Mouse (Mus musculus): ENCODE measurements around the gene Gdpd1. TPM values are rescaled to one million over a fixed set of nuclear protein-coding genes. Genes with fewer than 3 reads are reported as not detected.
"Not testable (repeated sequence)": the region's sequence is repeated elsewhere in the genome, so short reads cannot be mapped to it uniquely, and the experiment has no call there.

Gdpd1 gene
- total RNA-seq, 2 experiments from 2014 or later, result 41.9 to 44.7 TPM

DNA sequence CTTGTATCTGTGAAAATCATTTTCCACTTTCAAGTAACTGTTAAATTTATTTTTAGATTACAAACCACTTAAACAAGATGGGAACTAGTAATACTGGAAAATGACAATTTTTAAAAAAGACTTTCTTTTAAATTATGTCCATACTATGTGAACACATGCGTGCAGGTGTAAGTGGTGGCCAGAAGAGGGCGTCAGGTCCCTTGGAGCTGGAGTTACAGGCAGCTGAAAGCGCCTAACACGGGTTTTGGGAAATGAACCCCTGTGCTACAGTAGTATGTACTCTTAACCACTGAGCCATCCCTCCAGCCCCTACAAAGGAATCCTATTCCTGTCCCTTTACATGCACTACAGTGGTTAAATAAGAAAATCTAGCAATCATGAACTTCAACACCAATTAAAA is 37.7 kb downstream of the Gdpd1 start:
- DNase-seq (ENCODE audit: low spot score in 2 of 2), result no peak
- intact Hi-C loops (cut with DNase I), result no loop called here

DNA sequence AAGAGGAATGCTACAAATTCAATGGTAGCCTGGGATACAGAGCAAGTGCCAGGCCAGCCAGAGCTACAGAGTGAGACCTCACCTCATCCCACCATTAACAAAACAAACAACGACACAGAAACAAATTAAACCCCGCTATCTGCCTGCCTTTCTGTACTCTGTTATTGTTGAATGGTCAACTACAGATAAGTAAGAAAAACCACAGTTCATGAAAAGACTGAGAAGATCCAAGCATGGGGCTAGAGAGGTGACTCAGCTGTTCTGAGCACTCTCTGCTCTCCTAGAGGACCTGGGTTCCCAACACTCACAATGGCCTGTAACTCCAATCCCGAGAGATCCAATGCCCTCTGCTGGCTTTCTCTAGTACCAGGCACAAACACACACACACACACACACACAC is 45.6 kb downstream of the Gdpd1 start:
- DNase-seq (ENCODE audit: low spot score in 2 of 2), result no peak
- intact Hi-C loops (cut with DNase I), result no loop called here

DNA sequence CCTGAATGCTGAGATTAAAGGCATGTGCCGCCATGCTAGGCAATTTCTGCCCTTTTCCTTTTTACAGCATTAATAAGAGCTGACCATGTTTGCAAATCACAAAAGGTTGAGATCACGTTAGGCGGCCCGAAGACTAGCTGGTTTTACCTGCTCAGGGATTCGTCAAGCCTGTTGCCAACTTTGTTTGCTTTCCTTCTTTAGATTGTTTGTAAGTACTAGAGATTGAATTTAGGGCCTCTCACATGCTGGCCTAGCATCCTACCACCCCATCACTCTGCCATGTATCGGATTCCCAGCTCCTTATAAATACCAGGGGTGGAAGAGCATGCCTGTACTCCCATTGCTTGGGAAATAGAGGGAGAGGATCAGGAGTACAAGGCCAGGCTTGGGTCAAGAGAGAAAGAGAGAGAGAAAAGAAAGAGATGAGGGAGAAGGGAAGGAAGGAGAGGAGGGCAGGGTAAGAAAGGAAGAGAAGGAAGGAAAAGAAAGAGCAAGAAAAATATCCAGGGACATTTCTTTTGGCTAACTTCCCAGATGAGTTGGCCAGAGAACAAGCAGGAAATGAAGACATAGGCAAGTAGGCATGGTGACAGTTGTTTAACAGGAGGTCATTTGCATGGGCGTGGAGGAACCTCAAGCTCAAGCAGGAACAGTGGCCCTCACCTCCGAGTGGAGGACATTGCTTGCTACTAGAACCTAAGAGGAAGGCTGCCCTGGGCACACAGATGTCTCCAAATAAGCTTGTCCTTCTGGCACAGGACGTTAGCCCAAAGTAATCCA is 47.6 kb downstream of the Gdpd1 start:
- DNase-seq (ENCODE audit: low spot score in 2 of 2), result no peak
- intact Hi-C loops (cut with DNase I), result no loop called here

DNA sequence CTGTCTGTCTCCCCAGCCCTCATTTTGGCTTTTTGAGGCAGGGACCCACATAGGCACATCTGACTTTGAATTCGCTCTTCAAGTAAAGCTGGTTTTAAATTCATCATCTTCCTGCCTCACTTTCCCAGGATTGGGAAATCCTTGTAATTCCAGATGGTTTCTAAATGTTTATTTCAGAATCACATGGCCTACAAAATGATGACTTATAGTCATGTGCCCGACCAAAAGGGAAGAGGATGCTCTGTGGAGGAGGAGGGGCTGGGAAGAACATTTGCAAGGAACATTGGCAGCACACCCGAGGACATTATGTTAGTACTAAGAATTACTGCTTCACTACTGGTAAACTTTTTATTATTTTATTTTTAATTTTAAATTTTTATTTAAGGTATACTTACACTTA is 48.5 kb downstream of the Gdpd1 start:
- DNase-seq (ENCODE audit: low spot score in 2 of 2), result no peak
- intact Hi-C loops (cut with DNase I), result no loop called here

DNA sequence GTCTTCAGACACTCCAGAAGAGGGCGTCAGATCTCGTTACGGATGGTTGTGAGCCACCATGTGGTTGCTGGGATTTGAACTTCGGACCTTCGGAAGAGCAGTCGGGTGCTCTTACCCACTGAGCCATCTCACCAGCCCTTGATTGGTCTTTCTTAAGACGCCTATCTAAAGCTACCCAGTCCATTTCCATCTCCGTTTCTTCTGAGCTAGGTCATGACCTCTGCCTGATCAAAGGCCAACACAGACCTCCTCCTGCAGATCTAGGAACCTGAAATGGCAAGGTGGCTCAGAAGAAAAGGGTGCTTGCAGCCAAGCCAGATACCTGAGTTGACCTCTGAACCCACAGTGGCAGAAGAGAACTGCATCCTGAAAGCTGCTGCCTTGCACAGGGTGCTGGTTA is 50.6 kb downstream of the Gdpd1 start:
- intact Hi-C loops (cut with DNase I); DNase-seq (ENCODE audit: low spot score in 2 of 2): not testable (repeated sequence)

DNA sequence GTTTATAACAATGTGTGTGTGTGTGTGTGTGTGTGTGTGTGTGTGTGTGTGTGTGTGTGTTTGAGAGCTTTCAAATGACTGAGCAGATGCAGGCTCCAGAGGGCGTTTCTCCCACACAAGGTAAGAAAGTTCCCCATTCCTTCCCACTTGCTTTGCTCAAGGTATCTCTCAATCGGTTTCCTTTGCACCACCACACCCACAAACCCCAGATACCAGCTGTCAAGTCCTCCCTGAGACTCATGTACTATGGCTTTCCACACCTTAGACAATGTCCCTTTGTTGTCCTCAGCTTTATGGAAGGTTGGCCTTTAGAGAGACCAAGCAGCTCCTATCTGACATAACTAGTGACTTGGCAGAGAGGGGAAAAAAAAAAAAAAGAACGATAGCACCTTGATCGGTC is 51.1 kb downstream of the Gdpd1 start:
- intact Hi-C loops (cut with DNase I), result no loop called here
- no peak for DNase-seq (ENCODE audit: low spot score in 2 of 2)

DNA sequence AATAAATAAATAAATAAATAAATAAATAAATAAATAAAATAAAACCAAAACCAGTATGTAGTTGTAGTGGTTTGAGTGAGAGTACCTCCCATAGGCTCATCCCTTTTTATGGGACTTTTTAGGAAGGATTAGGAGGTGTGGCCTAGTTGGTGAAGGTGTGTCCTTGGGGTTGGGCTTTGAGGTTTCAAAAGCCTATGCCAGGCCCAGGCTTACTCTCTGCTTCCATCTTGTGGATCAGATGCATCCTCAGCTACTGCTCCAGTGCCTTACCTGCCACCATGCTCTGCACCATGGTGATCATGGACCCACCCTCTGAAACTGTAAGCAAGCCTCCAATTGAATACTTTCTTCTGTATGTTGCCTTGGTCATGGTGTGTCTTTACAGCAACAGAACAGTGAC is 52.3 kb downstream of the Gdpd1 start:
- no peak for DNase-seq (ENCODE audit: low spot score in 2 of 2)
- intact Hi-C loops (cut with DNase I), result no loop called here

DNA sequence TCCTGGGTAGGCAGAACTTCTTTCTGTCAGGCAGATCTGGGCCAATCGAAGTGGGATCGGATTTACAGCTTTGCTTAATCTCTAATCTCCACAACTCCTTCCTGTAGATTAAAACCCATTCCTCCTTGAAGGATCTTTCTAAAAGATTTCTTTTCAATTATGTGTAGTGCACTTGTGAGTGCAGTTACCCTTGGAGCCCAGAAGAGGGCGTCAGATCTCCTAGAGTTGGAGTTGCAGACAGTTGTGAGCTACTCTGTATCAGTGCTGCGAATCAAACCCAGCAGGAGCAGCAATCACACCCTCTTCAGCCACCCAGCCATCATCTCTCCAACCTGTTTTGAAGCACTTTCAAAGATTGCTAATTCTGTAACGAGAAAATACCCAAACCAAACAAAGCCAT is 53.4 kb downstream of the Gdpd1 start:
- no peak for DNase-seq (ENCODE audit: low spot score in 2 of 2)
- intact Hi-C loops (cut with DNase I), result no loop called here

DNA sequence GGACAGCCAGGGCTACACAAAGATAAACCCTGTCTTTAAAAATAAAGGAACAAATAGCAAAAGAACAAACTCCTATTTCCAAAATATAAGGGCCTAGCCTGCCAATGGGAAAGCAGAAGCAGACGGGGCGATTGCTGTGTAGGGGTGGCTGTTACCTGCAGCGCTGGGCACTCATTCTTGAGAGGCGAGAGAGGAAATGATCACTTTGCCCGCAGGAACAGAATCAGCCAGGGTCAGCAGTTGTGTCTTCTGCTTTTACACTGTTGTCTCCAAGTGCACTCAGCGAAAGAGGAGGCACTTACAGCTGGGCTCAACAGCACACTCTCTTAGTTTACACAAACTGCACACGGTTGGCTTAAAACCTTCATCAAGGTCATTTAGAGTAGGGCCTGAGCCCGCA is 54.4 kb downstream of the Gdpd1 start:
- intact Hi-C loops (cut with DNase I), result loop anchor here (10.0 kb wide), 1 partner anchor 445 kb away; no protein-coding TSS in a partner anchor
- no peak for DNase-seq (ENCODE audit: low spot score in 2 of 2)

DNA sequence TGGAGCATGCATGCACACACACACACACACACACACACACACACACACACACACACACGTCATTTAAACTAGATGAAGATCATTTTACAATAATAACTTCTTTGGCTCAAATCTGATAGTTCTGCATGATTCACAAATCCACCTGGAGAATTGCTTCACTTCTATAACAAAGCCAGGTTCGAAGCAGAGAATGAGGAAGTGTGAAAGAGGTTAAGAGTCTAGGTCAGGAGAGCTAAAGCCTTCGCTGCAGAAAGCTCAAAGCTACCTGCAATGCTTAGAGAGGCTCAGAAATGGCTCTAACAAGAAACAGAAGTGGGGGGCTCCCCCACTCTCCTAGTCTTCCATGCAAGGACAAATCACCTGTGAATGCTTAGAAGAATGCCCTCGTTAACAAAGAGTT is 55.8 kb downstream of the Gdpd1 start:
- no peak for DNase-seq (ENCODE audit: low spot score in 2 of 2)
- intact Hi-C loops (cut with DNase I), result loop anchor here (10.0 kb wide), 1 partner anchor 443 kb away; no protein-coding TSS in a partner anchor

DNA sequence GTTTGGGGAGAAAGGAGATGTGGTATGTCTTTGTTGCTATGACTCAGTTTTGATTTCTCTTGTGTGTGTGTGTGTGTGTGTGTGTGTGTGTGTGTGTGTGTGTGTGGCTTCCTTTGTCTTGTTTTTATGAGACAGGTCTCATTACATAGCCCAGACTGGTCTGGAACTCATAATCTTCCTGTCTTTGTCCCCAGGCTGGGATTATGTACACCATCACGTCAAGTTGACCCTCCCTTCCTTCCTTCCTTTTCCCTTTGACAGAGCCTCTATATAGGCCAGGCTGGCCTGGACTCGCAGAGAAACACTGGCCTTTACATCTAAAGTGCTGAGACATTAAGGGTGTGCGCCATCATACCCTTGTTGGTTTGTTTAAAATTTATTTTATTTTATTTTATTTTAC is 58.2 kb downstream of the Gdpd1 start:
- intact Hi-C loops (cut with DNase I), result loop anchor here (10.0 kb wide), 1 partner anchor 441 kb away; no protein-coding TSS in a partner anchor
- DNase-seq (ENCODE audit: low spot score in 2 of 2), result no peak

DNA sequence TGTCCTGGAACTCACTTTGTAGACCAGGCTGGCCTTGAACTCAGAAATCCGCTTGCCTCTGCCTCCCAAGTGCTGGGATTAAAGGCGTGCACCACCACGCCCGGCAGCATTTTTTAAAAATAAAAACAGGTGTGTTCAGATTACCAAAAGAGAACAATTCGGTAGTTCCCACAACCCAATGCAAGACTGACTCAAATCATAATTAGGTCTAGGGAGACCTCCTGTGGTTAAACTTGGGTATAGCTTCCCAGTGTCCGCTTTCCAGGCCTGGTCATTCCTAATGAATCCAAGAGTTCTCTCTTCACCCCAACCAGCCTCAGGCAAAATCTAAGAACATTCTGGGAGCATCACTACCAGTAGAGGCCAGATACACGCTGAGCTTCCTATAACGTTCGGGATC is 63.4 kb downstream of the Gdpd1 start:
- intact Hi-C loops (cut with DNase I), result loop anchor here (10.0 kb wide), 1 partner anchor 436 kb away; no protein-coding TSS in a partner anchor
- no peak for DNase-seq (ENCODE audit: low spot score in 2 of 2)

DNA sequence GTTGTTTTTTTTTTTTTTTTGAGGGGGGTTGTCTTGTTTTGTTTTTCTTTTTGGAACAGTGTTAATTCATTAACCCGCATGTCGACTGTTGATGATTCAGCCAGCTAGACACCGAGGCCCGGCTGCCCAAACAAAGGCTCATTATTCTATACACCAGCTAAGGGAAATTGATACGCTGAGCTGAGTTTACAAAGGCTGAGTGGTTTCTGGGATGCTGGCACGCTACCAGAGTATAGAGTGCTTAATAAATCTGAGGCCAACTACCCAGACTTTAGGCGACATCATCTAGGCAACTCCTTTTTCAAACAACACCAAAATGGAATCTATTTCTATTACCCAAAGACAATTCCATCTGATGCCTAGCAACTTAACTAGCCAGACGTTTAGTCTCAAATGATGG is 66.5 kb downstream of the Gdpd1 start:
- no peak for DNase-seq (ENCODE audit: low spot score in 2 of 2)
- intact Hi-C loops (cut with DNase I), result no loop called here

DNA sequence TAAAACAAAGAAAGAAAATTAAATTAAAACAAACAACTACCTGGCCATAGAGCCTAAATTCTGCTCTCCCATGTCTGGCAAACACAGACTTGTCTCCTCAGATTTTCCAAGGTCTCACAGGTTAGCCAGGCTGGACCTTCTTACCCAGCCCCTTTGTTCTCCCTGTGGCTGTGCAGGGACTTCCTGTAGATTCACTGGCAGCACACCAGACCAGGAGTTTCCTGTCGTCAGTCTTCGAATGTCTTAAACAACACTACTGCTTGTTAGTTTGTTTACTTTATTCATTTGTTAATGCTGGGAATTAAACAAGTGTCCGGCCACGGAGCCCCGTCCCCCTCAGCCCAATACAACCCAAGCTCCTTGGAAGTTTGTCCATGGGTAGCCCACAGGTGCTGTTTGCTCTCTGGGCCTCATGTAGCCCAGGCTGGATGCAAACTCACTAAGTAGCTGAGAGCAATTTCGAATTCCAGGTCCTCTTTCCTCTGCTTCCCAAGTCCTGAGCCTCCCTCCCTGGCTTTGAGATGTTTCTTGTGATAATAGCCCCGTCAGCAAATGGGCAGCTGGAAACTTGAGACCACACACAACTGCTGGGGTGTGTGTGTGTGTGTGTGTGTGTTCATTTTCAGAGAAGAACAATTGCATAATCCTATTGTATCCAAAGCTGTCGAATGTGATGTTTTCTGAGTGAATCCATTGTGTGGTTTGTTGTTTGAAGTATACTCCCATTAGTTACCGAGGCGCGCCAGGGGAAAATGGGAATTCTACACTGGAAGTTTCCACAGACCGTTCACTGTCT is 68.7 kb downstream of the Gdpd1 start:
- no peak for DNase-seq (ENCODE audit: low spot score in 2 of 2)
- intact Hi-C loops (cut with DNase I), result no loop called here

DNA sequence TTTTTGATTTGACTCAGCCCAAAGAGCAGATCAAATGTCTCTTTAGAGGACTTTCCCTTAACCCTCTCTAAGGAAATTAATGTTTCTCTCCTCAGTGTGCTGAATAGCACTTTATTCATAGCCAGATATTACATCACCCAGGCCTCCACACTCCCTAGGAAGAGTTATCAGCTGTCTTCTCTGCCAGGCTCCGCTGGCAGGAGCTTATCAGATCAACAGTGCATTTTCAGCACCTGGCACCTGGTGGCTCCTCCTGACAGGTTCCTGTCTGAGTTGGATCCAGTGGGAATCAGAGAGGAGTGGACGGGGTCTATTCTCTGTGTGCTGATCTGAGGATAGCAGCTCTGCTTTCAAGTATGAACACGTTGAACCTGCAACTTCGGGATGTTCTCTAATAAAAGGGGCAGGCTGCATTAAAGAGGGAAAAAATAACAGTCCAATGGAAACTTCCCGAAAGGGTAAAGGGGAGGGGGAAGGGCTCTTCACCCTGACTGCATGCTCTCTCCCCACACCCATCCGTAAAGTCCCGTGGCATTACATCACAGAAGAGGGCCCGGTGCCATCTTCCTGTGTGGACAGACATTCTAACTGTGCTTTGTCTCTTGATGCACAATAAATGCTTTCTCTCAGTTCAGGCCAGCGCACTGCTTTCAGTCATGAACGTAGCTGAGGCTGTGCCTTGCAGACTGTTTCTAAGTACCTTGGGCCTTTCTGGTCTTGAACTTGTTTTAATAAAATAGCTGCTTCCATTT is 71.6 kb downstream of the Gdpd1 start:
- intact Hi-C loops (cut with DNase I), result no loop called here
- no peak for DNase-seq (ENCODE audit: low spot score in 2 of 2)

DNA sequence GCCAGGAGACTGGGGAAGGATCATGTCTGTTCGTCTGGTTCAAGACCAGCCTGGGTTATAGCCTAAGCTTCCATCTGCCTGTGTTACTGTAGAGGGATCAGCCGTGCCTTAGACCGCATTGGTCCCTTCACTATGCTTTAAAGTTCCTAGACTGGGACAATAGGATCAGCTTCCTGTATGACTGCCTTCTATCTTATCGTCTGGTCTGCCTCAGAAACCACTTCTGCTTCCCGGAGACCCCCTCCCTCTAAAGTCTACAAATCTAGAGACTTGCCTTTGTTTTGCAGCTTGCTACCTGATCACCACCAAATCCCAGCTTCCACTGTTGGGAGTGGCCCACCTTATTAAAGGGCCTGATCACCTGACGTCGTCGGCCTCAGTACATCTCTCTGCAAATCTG is 72.6 kb downstream of the Gdpd1 start:
- no peak for DNase-seq (ENCODE audit: low spot score in 2 of 2)
- intact Hi-C loops (cut with DNase I), result no loop called here

DNA sequence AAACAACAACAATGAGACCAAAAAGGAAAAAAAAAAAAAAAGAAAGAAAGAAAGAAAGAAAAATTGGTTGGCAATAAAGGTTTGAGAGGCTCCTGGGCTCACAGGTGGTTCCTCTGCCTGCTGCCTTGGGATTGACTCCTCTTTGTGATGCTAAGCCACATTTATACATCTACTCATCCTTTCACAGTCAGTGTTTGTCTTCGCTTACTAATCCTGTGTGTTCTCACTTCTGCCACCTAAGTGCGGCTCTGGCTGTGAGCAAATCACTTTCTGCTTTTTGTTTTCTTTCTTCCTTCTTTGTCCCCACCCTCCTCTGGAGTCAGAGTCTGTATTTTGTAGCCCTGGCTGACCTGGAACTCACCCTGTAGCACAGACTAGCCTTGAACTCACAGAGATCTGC is 77.6 kb downstream of the Gdpd1 start:
- no peak for DNase-seq (ENCODE audit: low spot score in 2 of 2)
- intact Hi-C loops (cut with DNase I), result loop anchor here (10.0 kb wide), 1 partner anchor 101 kb away; no protein-coding TSS in a partner anchor

DNA sequence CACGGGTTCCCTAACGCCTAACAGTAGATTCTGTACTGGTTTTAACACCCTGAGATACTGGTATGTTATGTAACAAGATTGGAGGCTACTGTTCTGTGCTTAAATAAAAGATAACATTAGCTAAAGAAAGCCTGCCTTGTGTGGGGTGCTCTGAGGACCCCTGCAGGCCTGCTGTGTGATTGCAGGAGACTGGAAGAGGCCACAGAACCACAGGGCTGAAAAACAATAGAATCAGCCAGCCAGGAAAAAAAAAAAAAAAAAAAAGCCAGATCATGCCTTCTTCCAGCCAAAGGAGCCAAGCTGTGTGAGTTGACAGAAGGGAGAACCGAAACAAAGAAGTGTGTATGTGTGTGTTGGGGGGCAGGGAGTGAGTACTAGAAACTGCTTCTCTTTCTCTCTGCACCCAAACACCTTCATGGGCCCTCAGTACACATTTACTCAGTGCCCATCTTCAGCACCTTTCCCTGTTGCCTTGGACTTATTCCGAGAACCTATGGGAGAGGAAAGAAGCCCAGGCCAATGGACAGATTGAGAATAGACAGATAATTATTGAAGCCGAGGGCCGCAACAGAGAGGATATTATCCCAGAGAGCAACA is 78.1 kb downstream of the Gdpd1 start:
- DNase-seq (ENCODE audit: low spot score in 2 of 2), result peak; percentile 66 to 68
- intact Hi-C loops (cut with DNase I), result loop anchor here (10.0 kb wide), 1 partner anchor 101 kb away; no protein-coding TSS in a partner anchor

DNA sequence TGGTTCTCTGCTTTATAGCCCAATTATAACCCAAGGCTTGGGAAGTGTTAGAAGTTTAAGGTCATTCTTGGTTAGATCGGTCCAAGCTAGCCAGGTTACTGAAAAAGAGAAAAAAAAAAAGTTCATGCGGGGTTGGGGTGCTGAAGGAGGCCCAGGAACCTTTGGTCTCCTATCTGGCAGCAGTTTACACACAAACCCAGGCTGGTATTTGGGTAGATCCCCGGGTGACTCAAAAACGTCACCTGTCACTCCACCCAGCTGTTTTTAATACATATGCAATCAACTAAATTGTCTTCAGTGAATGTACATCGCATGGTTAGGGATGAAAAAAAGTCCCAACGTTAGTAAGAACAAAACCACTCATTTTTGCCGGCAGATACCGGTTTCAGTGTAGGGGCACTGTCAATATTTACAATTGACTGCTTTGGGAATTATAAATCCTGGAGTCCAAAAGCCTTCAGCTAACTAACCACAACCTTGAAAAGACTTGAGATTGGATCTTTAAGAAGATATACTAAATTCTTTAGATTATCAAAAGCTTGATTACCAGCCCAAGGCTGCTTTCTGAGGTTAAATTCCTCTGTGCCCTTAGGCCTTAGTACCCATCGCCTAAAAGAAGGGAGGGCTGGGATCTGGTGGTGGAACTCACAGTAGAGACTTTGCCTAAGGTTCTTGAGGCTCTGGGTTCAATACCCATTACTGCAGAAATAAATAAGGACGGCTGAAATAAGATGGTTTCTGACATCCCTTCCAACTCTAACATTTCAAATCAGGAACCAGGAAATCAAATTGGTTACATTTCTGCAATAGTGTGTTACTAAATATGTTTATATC is 78.9 kb downstream of the Gdpd1 start:
- no peak for DNase-seq (ENCODE audit: low spot score in 2 of 2)
- intact Hi-C loops (cut with DNase I), result loop anchor here (5.0 to 10.0 kb wide), 2 partner anchors 100 to 238 kb away; partner anchors contain the start of gene Cltc
